Mouse (Mus musculus): ENCODE results near the gene Slamf6.

GRCm38 (mm10) chr1:171963613-171964012, 46.3 kb downstream of the Slamf6 start:
- no peak for TF ChIP-seq CTCF (IDR thresholded peaks at IDR 0.05; ENCODE audit: extremely low read depth, insufficient read depth, insufficient read length, insufficient replicate concordance)
- no peak for TF ChIP-seq POLR2A (IDR thresholded peaks at IDR 0.05; ENCODE audit: low read depth, low read length)

Data from spleen, adult 2 months (tissue).